Mouse (Mus musculus): ENCODE measurements around the gene Krtap24-1. TPM values are rescaled to one million over a fixed set of nuclear protein-coding genes. Genes with fewer than 3 reads are reported as not detected.

The Krtap24-1 gene
- polyA plus RNA-seq (2015; fragmentation: Illumina TruSeq; extraction: RNeasy Lipid Tissue Mini Kit (QIAGEN cat#74804); ENCODE audit: low read depth, low replicate concordance): not detected

DNA sequence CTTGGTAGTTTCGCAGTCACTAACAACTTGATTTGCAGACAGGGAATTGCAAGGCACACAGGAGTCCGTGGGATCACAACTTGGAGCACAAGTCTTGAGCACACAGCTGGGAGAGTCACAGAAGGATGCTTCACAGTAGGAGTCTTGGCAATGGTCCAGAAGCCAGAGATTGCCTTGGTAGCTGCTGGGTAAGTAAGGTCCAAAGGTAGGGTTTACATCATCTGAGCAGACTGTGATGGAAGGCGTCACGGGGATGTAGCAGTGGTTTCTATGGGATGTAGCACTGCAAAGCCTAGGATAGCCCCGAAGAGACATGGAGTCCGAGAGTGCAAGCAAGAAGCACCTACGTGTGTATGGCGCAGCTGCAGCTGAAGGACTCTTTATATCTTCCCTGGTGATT is at the start of gene Krtap24-1:
Krtap24-1 (minus strand) TSS at position 358 of the 400 bp plus-strand sequence.

DNA sequence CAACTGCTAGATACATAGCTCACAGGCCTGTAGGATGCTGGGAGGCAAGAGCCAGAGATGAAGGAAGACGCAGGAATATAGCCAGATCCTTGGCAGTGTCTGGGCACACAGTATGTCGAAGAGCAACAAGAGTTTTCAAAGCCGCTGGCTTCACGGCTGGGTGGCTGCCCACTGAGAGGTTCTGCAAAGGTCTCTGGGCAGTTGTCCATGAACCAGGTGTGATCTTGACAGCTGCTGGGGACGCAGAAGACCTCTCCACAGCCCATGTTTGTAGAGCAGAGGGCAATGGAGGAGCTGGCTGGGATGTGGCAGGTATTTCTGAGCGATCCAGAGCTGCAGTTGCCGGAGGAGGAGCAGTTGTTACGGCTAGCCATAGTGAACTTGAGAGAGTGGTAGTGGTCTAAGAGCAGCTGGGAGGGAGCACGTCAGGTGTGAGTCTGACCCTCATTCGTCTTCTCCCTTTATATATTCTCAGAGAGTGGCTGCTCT is 35.3 kb upstream of the Krtap24-1 start, which contains the start of gene Krtap26-1:
Krtap26-1 (minus strand) TSS at position 439 of the 489 bp plus-strand sequence.

DNA sequence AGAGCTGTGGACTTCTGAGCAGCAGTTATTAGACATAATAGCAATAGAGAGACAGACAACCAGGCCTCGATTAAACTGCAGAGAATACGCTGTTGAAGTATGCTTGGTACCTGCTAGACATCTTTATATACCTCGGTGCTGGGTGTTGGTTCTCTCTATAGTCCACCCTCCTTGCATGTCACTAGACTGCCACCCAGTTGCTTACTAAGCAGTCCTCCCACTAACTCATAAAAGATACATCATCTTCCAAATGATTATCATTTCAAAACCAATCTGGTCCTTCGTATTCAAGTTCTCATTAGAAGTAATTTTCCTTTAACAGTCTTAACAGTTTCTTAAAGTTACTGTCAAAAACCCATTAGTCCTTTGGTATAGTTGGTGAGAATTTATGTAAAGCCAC is 15.5 kb upstream of the Krtap24-1 start, which contains the start of gene 2310079G19Rik:
2310079G19Rik (minus strand) TSS at position 101 of the 400 bp plus-strand sequence.

DNA sequence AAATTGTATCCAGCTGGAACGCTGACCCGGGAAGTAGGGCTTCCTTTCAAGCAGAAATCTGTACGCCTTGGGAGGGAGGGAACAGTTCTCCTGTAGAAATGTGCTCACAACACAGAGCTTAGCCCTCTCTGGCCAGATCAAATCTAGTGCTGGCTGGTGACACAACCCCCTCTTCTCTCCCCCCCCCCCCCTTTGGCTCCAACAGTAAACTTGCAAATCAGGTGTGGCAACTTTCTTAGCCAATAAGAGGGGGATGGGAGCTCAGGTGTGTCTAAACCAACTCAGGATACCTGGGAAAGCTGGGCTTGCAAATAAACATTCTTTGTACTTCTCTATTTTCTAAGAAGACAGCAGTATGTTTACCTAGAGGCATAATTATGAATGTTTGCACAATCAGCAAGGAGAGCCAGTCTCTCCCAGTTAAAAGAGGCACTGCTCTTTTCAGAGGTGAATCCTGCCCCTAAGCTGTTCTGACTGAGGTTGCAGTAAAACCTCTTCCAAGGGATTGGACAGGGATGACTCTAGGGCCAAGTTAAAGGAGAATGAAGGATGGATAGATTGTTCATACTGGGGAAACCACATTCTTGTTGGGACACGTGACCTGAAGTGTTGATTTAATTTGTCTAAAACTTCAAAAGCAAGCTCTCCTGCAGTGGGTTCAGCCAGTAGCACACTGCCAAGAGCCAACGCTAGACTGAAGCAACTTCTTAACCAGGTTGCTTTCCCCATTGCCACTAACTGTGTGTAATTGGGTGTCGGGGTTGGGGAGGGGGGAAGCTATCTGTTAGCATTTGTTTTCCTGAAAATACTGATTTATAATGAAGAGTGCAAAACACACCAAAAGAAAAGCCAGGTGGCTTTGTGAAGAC is 48.8 kb downstream of the Krtap24-1 start, which contains the start of gene Cldn8:
Cldn8 (minus strand) TSS at position 139 of the 869 bp plus-strand sequence.

Other genes with a start within 250 kb of the Krtap24-1 start
- not detected for gene Cldn17, start 105.3 kb downstream of the Krtap24-1 start, polyA plus RNA-seq (2015; fragmentation: Illumina TruSeq; extraction: RNeasy Lipid Tissue Mini Kit (QIAGEN cat#74804); ENCODE audit: low read depth, low replicate concordance)
- not detected for gene Cldn8, start 49.1 kb downstream of the Krtap24-1 start, polyA plus RNA-seq (2015; fragmentation: Illumina TruSeq; extraction: RNeasy Lipid Tissue Mini Kit (QIAGEN cat#74804); ENCODE audit: low read depth, low replicate concordance)
- not detected for gene 2310079G19Rik, start 15.4 kb upstream of the Krtap24-1 start, polyA plus RNA-seq (2015; fragmentation: Illumina TruSeq; extraction: RNeasy Lipid Tissue Mini Kit (QIAGEN cat#74804); ENCODE audit: low read depth, low replicate concordance)
- gene Krtap26-1, start 35.5 kb upstream of the Krtap24-1 start, polyA plus RNA-seq (2015; fragmentation: Illumina TruSeq; extraction: RNeasy Lipid Tissue Mini Kit (QIAGEN cat#74804); ENCODE audit: low read depth, low replicate concordance): not detected
- gene Krtap27-1, start 59.4 kb upstream of the Krtap24-1 start, polyA plus RNA-seq (2015; fragmentation: Illumina TruSeq; extraction: RNeasy Lipid Tissue Mini Kit (QIAGEN cat#74804); ENCODE audit: low read depth, low replicate concordance): not detected
- not detected for gene 2310061N02Rik, start 95.7 kb upstream of the Krtap24-1 start, polyA plus RNA-seq (2015; fragmentation: Illumina TruSeq; extraction: RNeasy Lipid Tissue Mini Kit (QIAGEN cat#74804); ENCODE audit: low read depth, low replicate concordance)
- gene Krtap13-1, start 116.6 kb upstream of the Krtap24-1 start, polyA plus RNA-seq (2015; fragmentation: Illumina TruSeq; extraction: RNeasy Lipid Tissue Mini Kit (QIAGEN cat#74804); ENCODE audit: low read depth, low replicate concordance): not detected
- gene Krtap13, start 139.4 kb upstream of the Krtap24-1 start, polyA plus RNA-seq (2015; fragmentation: Illumina TruSeq; extraction: RNeasy Lipid Tissue Mini Kit (QIAGEN cat#74804); ENCODE audit: low read depth, low replicate concordance): not detected
- not detected for gene 2310034C09Rik, start 146.6 kb upstream of the Krtap24-1 start, polyA plus RNA-seq (2015; fragmentation: Illumina TruSeq; extraction: RNeasy Lipid Tissue Mini Kit (QIAGEN cat#74804); ENCODE audit: low read depth, low replicate concordance)
- not detected for gene 2310057N15Rik, start 161.9 kb upstream of the Krtap24-1 start, polyA plus RNA-seq (2015; fragmentation: Illumina TruSeq; extraction: RNeasy Lipid Tissue Mini Kit (QIAGEN cat#74804); ENCODE audit: low read depth, low replicate concordance)
- gene Gm5965, start 165.6 kb upstream of the Krtap24-1 start, polyA plus RNA-seq (2015; fragmentation: Illumina TruSeq; extraction: RNeasy Lipid Tissue Mini Kit (QIAGEN cat#74804); ENCODE audit: low read depth, low replicate concordance): not detected
- gene Gm20741, start 199.9 kb upstream of the Krtap24-1 start, polyA plus RNA-seq (2015; fragmentation: Illumina TruSeq; extraction: RNeasy Lipid Tissue Mini Kit (QIAGEN cat#74804); ENCODE audit: low read depth, low replicate concordance): not detected
- not detected for gene Krtap15, start 207.9 kb upstream of the Krtap24-1 start, polyA plus RNA-seq (2015; fragmentation: Illumina TruSeq; extraction: RNeasy Lipid Tissue Mini Kit (QIAGEN cat#74804); ENCODE audit: low read depth, low replicate concordance)
- not detected for gene Krtap14, start 213.9 kb upstream of the Krtap24-1 start, polyA plus RNA-seq (2015; fragmentation: Illumina TruSeq; extraction: RNeasy Lipid Tissue Mini Kit (QIAGEN cat#74804); ENCODE audit: low read depth, low replicate concordance)